Mouse (Mus musculus) ovary, postnatal 36 days (tissue): ENCODE measurements around the gene Grb2.
A peak's percentile ranks its signal among the peaks of the same experiment; 100 is the strongest.

Source experiments
- DNase-seq: peaks from one replicate; pipeline ENCODE4 v3.0.0; 2022; ENCODE audit warnings: low spot score, mixed read lengths

The Grb2 gene

GRCm38 (mm10) chr11:115606733-115607132 lies 101.7 kb downstream of the Grb2 start:
- DNase-seq = no peak

- DNase-seq = no peak
These were observed 104.1 kb downstream of the Grb2 start for GRCm38 (mm10) chr11:115604304-115604696.

GRCm38 (mm10) chr11:115603476-115604303 lies 104.7 kb downstream of the Grb2 start, which contains the start of the genes Mrps7 and Gga3:
Gene Mrps7 (plus strand): TSS chr11:115603925.
Gene Gga3 (minus strand): TSS chr11:115604051.
- peak; percentile 93 for DNase-seq

GRCm38 (mm10) chr11:115603128-115603475 lies 105.3 kb downstream of the Grb2 start:
- no peak for DNase-seq

- no peak for DNase-seq
These were observed 107.2 kb downstream of the Grb2 start for GRCm38 (mm10) chr11:115601174-115601573.

GRCm38 (mm10) chr11:115600743-115601142 lies 107.7 kb downstream of the Grb2 start:
- no peak for DNase-seq

- no peak for DNase-seq
These were observed 108.7 kb downstream of the Grb2 start for GRCm38 (mm10) chr11:115599722-115600121.

- no peak for DNase-seq
These were observed 110.1 kb downstream of the Grb2 start for GRCm38 (mm10) chr11:115598309-115598708.

- DNase-seq = no peak
These were observed 113.2 kb downstream of the Grb2 start for GRCm38 (mm10) chr11:115595209-115595608.
